Mouse (Mus musculus) midbrain, embryonic 14.5 days (tissue): ENCODE results near the gene Zfp365. TPM values are rescaled to one million over a fixed set of nuclear protein-coding genes. Genes with fewer than 3 reads are reported as not detected.

Experiments used
- ATAC-seq: fragments of 200-750 bp; cut with Nextera tagmentation; 2 replicates; pipeline ENCODE4 v1.8.0; 2017; ENCODE audit warnings: moderate number of reproducible peaks, moderate library complexity; ENCODE audit not compliant: low FRiP score, low TSS enrichment
- DNase-seq: peaks from one replicate; pipeline ENCODE4 v3.0.0-alpha.2; 2015
- H3K27ac ChIP-seq: fragments of 300-500 bp; sonication (generic); replicated peaks from 2 replicates; pipeline ENCODE4 v1.5.1; 2014; ENCODE audit warnings: mild to moderate bottlenecking, low read depth, low read length, moderate library complexity
- H3K27me3 ChIP-seq: fragments of 300-500 bp; sonication (generic); 2 replicates; pipeline ENCODE4 v1.6.1; 2014; ENCODE audit warnings: low read length, control low read depth, mixed read lengths; ENCODE audit not compliant: control insufficient read depth, insufficient read depth
- H3K36me3 ChIP-seq: fragments of 300-500 bp; sonication (generic); 2 replicates; pipeline ENCODE4 v1.6.1; 2014; ENCODE audit warnings: low read length, control low read depth; ENCODE audit not compliant: control insufficient read depth, insufficient read depth
- H3K4me1 ChIP-seq: fragments of 300-500 bp; sonication (generic); 2 replicates; pipeline ENCODE4 v1.6.1; 2014; ENCODE audit warnings: mild to moderate bottlenecking, antibody characterized with exemption, low read length, control low read depth; ENCODE audit not compliant: control insufficient read depth, insufficient read depth
- H3K4me2 ChIP-seq: fragments of 300-500 bp; sonication (generic); 2 replicates; pipeline ENCODE4 v1.6.1; 2014; ENCODE audit warnings: mild to moderate bottlenecking, low read length, moderate library complexity
- H3K4me3 ChIP-seq: fragments of 300-500 bp; sonication (generic); replicated peaks from 2 replicates; pipeline ENCODE4 v1.5.1; 2014; ENCODE audit warnings: low read depth, low read length
- H3K9ac ChIP-seq: fragments of 300-500 bp; sonication (generic); replicated peaks from 2 replicates; pipeline ENCODE4 v1.6.1; 2014; ENCODE audit warnings: mild to moderate bottlenecking, low read length, moderate library complexity
- H3K9me3 ChIP-seq: fragments of 300-500 bp; sonication (generic); 2 replicates; pipeline ENCODE4 v1.6.1; 2016; ENCODE audit warnings: low read length, control low read depth, mixed read lengths; ENCODE audit not compliant: control insufficient read depth
- WGBS: fragments of 180-500 bp; shearing (Covaris S2); extraction: QIAGEN DNeasy Blood & Tissue Kit; methylation state at CpG from one replicate; pipeline ENCODE4 v1.1.7; 2014; 5-methylcytosine and 5-hydroxymethylcytosine counted together
- polyA plus RNA-seq: library from polyadenylated mRNA; unstranded; fragments of >200 nt; fragmentation: Nextera tagmentation; extraction: Ambion mirVana; gene quantifications from 2 replicates; pipeline ENCODE4 v1.2.1, GENCODE M21; 2014

The Zfp365 gene
- polyA plus RNA-seq, 1 experiment from 2014 or later, result 3.5 TPM

GRCm38 (mm10) chr10:67932780-67933179, 20.3 kb upstream of the Zfp365 start:
- Histone ChIP-seq H3K27ac (no peak overlapping the region), H3K36me3 (no peaks in the 10 kb centered on the region), H3K9ac (no peak overlapping the region), H3K4me3 (no peak overlapping the region), H3K27me3 (no peaks in the 10 kb centered on the region), H3K4me1 (no peaks in the 10 kb centered on the region), H3K9me3 (no peaks in the 10 kb centered on the region), H3K4me2 (no peak overlapping the region)
- 92% methylated on average over 11 of the region's 11 CpGs for WGBS
- ATAC-seq, result no peak
- DNase-seq, result no peak

- H3K27ac ChIP-seq, result no peak overlapping the region
- H3K9ac ChIP-seq, result no peak overlapping the region
- no peaks in the 10 kb centered on the region for H3K4me1 ChIP-seq
- no peak overlapping the region for H3K4me2 ChIP-seq
- DNase-seq (no peak), ATAC-seq (no peak)
- no peaks in the 10 kb centered on the region for H3K27me3 ChIP-seq
- no peak overlapping the region for H3K4me3 ChIP-seq
- WGBS, result 82% methylated on average over 4 of the region's 4 CpGs
- no peaks in the 10 kb centered on the region for H3K36me3 ChIP-seq
- no peaks in the 10 kb centered on the region for H3K9me3 ChIP-seq
These were observed 18.9 kb upstream of the Zfp365 start for GRCm38 (mm10) chr10:67931328-67931727.

GRCm38 (mm10) chr10:67928584-67928983, 16.1 kb upstream of the Zfp365 start:
- H3K4me1 ChIP-seq, result no peaks in the 10 kb centered on the region
- no peak overlapping the region for H3K27ac ChIP-seq
- 89% methylated on average over 7 of the region's 7 CpGs for WGBS
- ATAC-seq (no peak), DNase-seq (no peak)
- H3K36me3 ChIP-seq, result no peaks in the 10 kb centered on the region
- H3K4me2 ChIP-seq, result no peak overlapping the region
- no peaks in the 10 kb centered on the region for H3K9me3 ChIP-seq
- H3K27me3 ChIP-seq, result no peaks in the 10 kb centered on the region
- no peak overlapping the region for H3K9ac ChIP-seq
- no peak overlapping the region for H3K4me3 ChIP-seq

GRCm38 (mm10) chr10:67927718-67928455, 15.4 kb upstream of the Zfp365 start:
- Histone ChIP-seq H3K4me3 (no peak overlapping the region), H3K27me3 (no peaks in the 10 kb centered on the region), H3K4me2 (no peak overlapping the region), H3K36me3 (no peaks in the 10 kb centered on the region), H3K9me3 (no peaks in the 10 kb centered on the region), H3K9ac (no peak overlapping the region), H3K27ac (no peak overlapping the region), H3K4me1 (no peaks in the 10 kb centered on the region)
- no peak for ATAC-seq
- 72% methylated on average over 8 of the region's 8 CpGs for WGBS
- no peak for DNase-seq

- Histone ChIP-seq H3K36me3 (no peaks in the 10 kb centered on the region), H3K4me2 (no peak overlapping the region), H3K4me3 (no peak overlapping the region), H3K27ac (no peak overlapping the region), H3K9me3 (no peaks in the 10 kb centered on the region), H3K4me1 (no peaks in the 10 kb centered on the region), H3K27me3 (no peaks in the 10 kb centered on the region), H3K9ac (no peak overlapping the region)
- 59% methylated on average over 7 of the region's 7 CpGs for WGBS
- ATAC-seq (no peak), DNase-seq (no peak)
These were observed 11.6 kb upstream of the Zfp365 start for GRCm38 (mm10) chr10:67924030-67924429.

DNA sequence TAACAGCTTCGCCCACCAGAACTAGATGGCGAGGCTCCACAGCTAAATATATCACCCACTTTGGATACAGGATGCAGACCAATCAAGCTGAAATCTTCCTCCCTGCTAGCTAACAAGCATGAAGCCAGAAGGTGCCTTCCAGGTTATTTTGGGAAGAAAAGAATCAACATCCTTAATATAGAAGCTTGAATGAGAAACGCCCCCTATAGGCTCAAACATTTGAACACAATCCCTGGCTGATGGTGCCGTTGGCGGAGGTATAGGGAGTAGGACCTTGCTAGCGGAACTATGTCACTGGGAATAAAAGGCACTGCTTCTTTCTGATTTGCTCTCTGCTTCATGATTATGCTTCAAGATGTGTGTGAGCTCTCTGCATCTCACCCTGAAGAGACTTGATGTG, 9.3 kb upstream of the Zfp365 start:
- Histone ChIP-seq H3K27ac (no peak overlapping the region), H3K4me2 (no peak overlapping the region), H3K27me3 (no peaks in the 10 kb centered on the region), H3K4me1 (no peaks in the 10 kb centered on the region), H3K36me3 (no peaks in the 10 kb centered on the region), H3K9ac (no peak overlapping the region), H3K9me3 (no peaks in the 10 kb centered on the region), H3K4me3 (no peak overlapping the region)
- no peak for DNase-seq
- ATAC-seq, result no peak
- 90% methylated on average over 6 of the region's 6 CpGs for WGBS

DNA sequence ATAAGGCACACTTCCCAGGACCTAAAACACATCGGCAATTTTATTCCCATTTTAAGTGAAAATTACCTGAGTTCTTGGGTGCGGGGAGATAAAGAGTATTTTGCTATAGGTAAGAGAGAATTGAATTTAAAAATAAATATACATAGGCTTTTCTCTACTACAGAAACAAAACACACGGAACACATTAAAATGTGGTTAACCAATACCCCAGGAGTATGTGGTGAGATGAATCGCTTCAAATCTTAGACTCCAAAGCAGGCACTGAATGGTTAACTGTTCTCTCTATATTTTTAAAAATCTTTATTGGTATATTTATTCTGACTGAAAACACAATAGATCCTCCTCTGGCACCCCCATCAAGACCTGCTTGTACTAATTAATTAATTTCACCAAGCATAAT, 7.2 kb upstream of the Zfp365 start:
- no peak overlapping the region for H3K27ac ChIP-seq
- H3K27me3 ChIP-seq, result no peaks in the 10 kb centered on the region
- no peak for ATAC-seq
- no peak for DNase-seq
- no peaks in the 10 kb centered on the region for H3K9me3 ChIP-seq
- WGBS, result 93% methylated on average over 4 of the region's 4 CpGs
- H3K9ac ChIP-seq, result no peak overlapping the region
- no peaks in the 10 kb centered on the region for H3K36me3 ChIP-seq
- H3K4me1 ChIP-seq, result no peaks in the 10 kb centered on the region
- no peak overlapping the region for H3K4me2 ChIP-seq
- no peak overlapping the region for H3K4me3 ChIP-seq

DNA sequence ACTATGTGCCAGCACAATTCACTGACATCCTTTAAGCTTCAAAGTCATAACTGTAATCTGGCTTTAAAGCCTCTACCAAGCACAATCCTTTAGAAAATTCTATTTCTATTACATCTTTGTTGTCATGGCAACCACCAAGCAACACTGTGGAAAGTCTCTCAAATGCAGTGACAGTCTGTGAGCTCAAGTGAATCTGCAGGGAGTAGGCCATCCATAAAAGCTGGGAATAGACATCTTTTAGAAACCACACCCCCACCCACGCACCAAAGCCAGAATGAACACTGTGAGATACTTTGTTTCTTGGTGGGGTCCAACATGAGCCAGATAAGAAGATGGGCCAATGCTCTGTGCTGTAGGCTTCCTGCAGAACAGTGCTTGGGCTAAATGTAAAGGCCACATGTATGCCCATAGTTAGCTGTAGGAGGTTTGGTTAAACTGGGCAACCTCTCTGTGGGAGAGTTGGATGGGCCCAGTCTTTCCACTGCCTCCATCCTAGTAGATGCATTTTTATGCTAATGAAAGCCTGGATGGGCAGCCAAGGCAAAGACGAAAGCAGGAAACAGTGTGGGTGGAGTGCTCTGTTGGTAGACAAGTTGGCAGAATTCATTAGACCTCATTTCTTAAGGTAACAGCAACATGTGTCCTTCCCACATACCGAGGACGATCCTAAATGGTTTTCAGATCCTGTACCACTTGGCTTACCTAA, 5.9 kb upstream of the Zfp365 start:
- Histone ChIP-seq H3K27me3 (0 out of 2 replicates have a peak, but pooled peaks cover 2% of the 10 kb centered on the region), H3K36me3 (no peaks in the 10 kb centered on the region), H3K9me3 (no peaks in the 10 kb centered on the region), H3K27ac (no peak overlapping the region), H3K4me2 (no peak overlapping the region), H3K4me1 (no peaks in the 10 kb centered on the region), H3K4me3 (no peak overlapping the region), H3K9ac (no peak overlapping the region)
- no peak for ATAC-seq
- peak; percentile 70 for DNase-seq
- 74% methylated on average over 4 of the region's 4 CpGs for WGBS

- ATAC-seq (no peak), DNase-seq (no peak)
- Histone ChIP-seq H3K27me3 (0 out of 2 replicates have a peak, but pooled peaks cover 5% of the 10 kb centered on the region), H3K4me2 (no peak overlapping the region), H3K9me3 (no peaks in the 10 kb centered on the region), H3K9ac (no peak overlapping the region), H3K4me3 (no peak overlapping the region), H3K4me1 (no peaks in the 10 kb centered on the region), H3K27ac (no peak overlapping the region), H3K36me3 (no peaks in the 10 kb centered on the region)
- 58% methylated on average over 7 of the region's 7 CpGs for WGBS
These were observed 4.9 kb upstream of the Zfp365 start for GRCm38 (mm10) chr10:67917356-67917755.
